Comparison of ENCODE assay signal across 23 mouse cellular contexts in the genomic region with DNA sequence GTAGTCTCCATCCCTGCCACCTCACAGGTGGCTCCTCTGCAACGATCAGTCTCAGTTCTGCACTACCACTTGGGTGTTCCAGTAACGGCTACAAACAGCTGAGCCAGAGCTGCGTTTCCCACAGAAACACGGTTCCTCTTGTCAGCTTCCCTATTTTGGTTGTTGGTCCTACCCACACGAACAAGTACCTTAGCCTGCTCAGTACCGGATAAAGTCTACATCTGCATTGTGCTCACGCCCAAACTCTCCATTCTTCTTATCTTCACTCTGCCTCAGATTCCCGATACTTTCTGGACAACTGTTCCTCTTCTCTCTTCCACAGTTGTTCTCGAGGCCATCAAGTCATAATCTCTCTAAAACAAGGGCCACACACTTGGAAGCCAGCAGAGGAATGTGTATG. TPM values are rescaled to one million over a fixed set of nuclear protein-coding genes. Genes with fewer than 3 reads are reported as not detected.
A peak's percentile ranks its signal among the peaks of the same experiment; 100 is the strongest.
DNase-seq lines count a peak whose midpoint lies in the region; ATAC-seq and TF ChIP-seq lines count a peak whose summit lies in the region.
"Had no signal": no experiment of that assay in that cellular context is flagged by ENCODE, and none has a peak within 500 bp of the region (broad histone marks: within the 10 kb centered on the region; RNA-seq: fewer than 3 reads in every experiment).

No protein-coding gene starts in this region.

- peak; percentile 6 for DNase-seq in liver, embryonic 13.5 days
- no peak for DNase-seq in liver
- peak; percentile 45 to 54 for DNase-seq in B cell, adult 2 months
- DNase-seq in left cerebral cortex, postnatal 14 days (ENCODE audit: low spot score in 2 of 2): no peak
- DNase-seq in neural tube, embryonic 10.5 days (ENCODE audit: extremely low spot score, low spot score): no peak
- DNase-seq: cerebellum, adult 18-20 months; forebrain, postnatal 0 days; gastrocnemius, adult 2 months; kidney, adult 11 months; kidney, postnatal 10 days; right cerebral cortex, postnatal 14 days had no signal

- H3K4me3 ChIP-seq in liver, embryonic 13.5 days (replicated peaks): no peak overlapping the region
- no peak overlapping the region for H3K4me3 ChIP-seq in bone marrow, adult 2 months (replicated peaks; ENCODE audit: control insufficient read depth, low read depth, low read length)
- H3K4me3 ChIP-seq: gastrocnemius, adult 2 months; hindbrain, embryonic 15.5 days; left cerebral cortex, adult 2 months; neural tube, embryonic 12.5 days had no signal

- H3K27me3 ChIP-seq in liver, embryonic 13.5 days: 0 out of 2 replicates have a peak, but pooled peaks cover 5% of the 10 kb centered on the region
- H3K27me3 ChIP-seq: neural tube, embryonic 12.5 days had no signal

- H3K27ac ChIP-seq in liver, embryonic 13.5 days: no peak overlapping the region
- peak overlapping the region; percentile 22; the same call in 1 of the 2 replicates for H3K27ac ChIP-seq in bone marrow, adult 2 months (ENCODE audit: control insufficient read depth, insufficient read depth, low read depth, low read length, poor library complexity)
- H3K27ac ChIP-seq: embryonic facial prominence, embryonic 13.5 days; gastrocnemius, adult 2 months; hindbrain, embryonic 15.5 days; left cerebral cortex, adult 2 months; limb, embryonic 13.5 days; neural tube, embryonic 12.5 days had no signal

- 0 out of 2 replicates have a peak overlapping the region, but pooled peaks have one; percentile 90 for H3K4me2 ChIP-seq in liver, embryonic 13.5 days

- ATAC-seq in liver, embryonic 13.5 days (ENCODE audit: low read depth): no peak
- ATAC-seq in megakaryocyte progenitor cell, adult 5-6 weeks (replicated peaks; ENCODE audit: poor library complexity): peak; percentile 50
- ATAC-seq: forebrain, postnatal 0 days; midbrain, embryonic 16.5 days had no signal

- TF ChIP-seq POLR2A in bone marrow, adult 2 months (IDR thresholded peaks at IDR 0.05; ENCODE audit: borderline replicate concordance, control insufficient read depth, low read depth, low read length): no peak

- H3K4me1 ChIP-seq in liver, embryonic 13.5 days (replicated peaks): peaks cover 24% of the 10 kb centered on the region
- peaks cover 2% of the 10 kb centered on the region; the same call in 1 of the 2 replicates for H3K4me1 ChIP-seq in bone marrow, adult 2 months (ENCODE audit: control insufficient read depth, insufficient read depth, low read length)

- WGBS in liver, embryonic 13.5 days (ENCODE audit: insufficient replicate concordance): 42% methylated on average over 9 of the region's 9 CpGs
- 7% methylated on average over 9 of the region's 9 CpGs for WGBS in bone marrow, adult 2 months

- peaks cover 44% of the 10 kb centered on the region for H3K36me3 ChIP-seq in liver, embryonic 13.5 days

- no peak for TF ChIP-seq CTCF in bone marrow, adult 2 months (IDR thresholded peaks at IDR 0.05; ENCODE audit: control insufficient read depth, insufficient read depth, low read length)

- H3K9me3 ChIP-seq in liver, embryonic 13.5 days (replicated peaks): no peaks in the 10 kb centered on the region
- H3K9me3 ChIP-seq: embryonic facial prominence, embryonic 13.5 days; hindbrain, embryonic 15.5 days; limb, embryonic 13.5 days; neural tube, embryonic 12.5 days had no signal

- no peak overlapping the region for H3K9ac ChIP-seq in liver, embryonic 13.5 days
- H3K9ac ChIP-seq: embryonic facial prominence, embryonic 13.5 days; forebrain, postnatal 0 days; hindbrain, embryonic 15.5 days; limb, embryonic 13.5 days; neural tube, embryonic 12.5 days had no signal

- intact Hi-C loops in left cerebral cortex, postnatal 14 days (cut with DNase I): no loop called here

RNA-seq across cellular contexts. Expression of a gene that starts 1.9 kb away (rescaled TPM):
- polyA plus RNA-seq in liver, embryonic 13.5 days (2015; fragmentation: Nextera tagmentation; extraction: Ambion mirVana): 48.1 and 54.8 TPM in 2 replicates
- polyA plus RNA-seq in bone marrow, adult 2 months (2011; ENCODE audit: insufficient read depth, insufficient read length, low replicate concordance, missing spikeins): 40.9 and 78.0 TPM in 2 replicates
- total RNA-seq in megakaryocyte progenitor cell, adult 5-6 weeks (2015): 131 and 140 TPM in 2 replicates
- total RNA-seq in megakaryocyte progenitor cell, adult 5-6 weeks (2017): 79.0 and 96.2 TPM in 2 replicates
- total RNA-seq in left cerebral cortex, postnatal 14 days (2021): 10 to 100 TPM; 71.4 to 73.9 TPM

RNA-seq across cellular contexts. Expression of a gene that starts 8.7 kb away (rescaled TPM):
- 20.3 and 24.2 TPM in 2 replicates for polyA plus RNA-seq in liver, embryonic 13.5 days (2015; fragmentation: Nextera tagmentation; extraction: Ambion mirVana)
- 8.3 and 22.6 TPM in 2 replicates for polyA plus RNA-seq in bone marrow, adult 2 months (2011; ENCODE audit: insufficient read depth, insufficient read length, low replicate concordance, missing spikeins)
- total RNA-seq in megakaryocyte progenitor cell, adult 5-6 weeks (2015): 40.2 and 48.9 TPM in 2 replicates
- total RNA-seq in megakaryocyte progenitor cell, adult 5-6 weeks (2017): 33.9 and 38.4 TPM in 2 replicates
- total RNA-seq in left cerebral cortex, postnatal 14 days (2021): 10 to 100 TPM; 16.6 to 19.4 TPM

RNA-seq across cellular contexts. Expression of a gene that starts 37.1 kb away (rescaled TPM):
- 21.2 and 24.7 TPM in 2 replicates for polyA plus RNA-seq in liver, embryonic 13.5 days (2015; fragmentation: Nextera tagmentation; extraction: Ambion mirVana)
- 21.4 and 31.3 TPM in 2 replicates for polyA plus RNA-seq in bone marrow, adult 2 months (2011; ENCODE audit: insufficient read depth, insufficient read length, low replicate concordance, missing spikeins)
- total RNA-seq in megakaryocyte progenitor cell, adult 5-6 weeks (2015): 41.4 and 44.0 TPM in 2 replicates
- total RNA-seq in megakaryocyte progenitor cell, adult 5-6 weeks (2017): 52.6 and 74.3 TPM in 2 replicates
- total RNA-seq in left cerebral cortex, postnatal 14 days (2021): 10 to 100 TPM; 40.9 to 54.5 TPM

RNA-seq across cellular contexts. Expression of a gene that starts 47.9 kb away (rescaled TPM):
- not detected in 2 replicates for polyA plus RNA-seq in liver, embryonic 13.5 days (2015; fragmentation: Nextera tagmentation; extraction: Ambion mirVana)
- not detected in 2 replicates for polyA plus RNA-seq in bone marrow, adult 2 months (2011; ENCODE audit: insufficient read depth, insufficient read length, low replicate concordance, missing spikeins)
- total RNA-seq in megakaryocyte progenitor cell, adult 5-6 weeks (2015): not detected in 2 replicates
- total RNA-seq in megakaryocyte progenitor cell, adult 5-6 weeks (2017): not detected in 2 replicates
- under 1 TPM in 1 of 2 experiments, not detected in 1; 0.11 TPM for total RNA-seq in left cerebral cortex, postnatal 14 days (2021)
- total RNA-seq: adrenal gland, adult 18-20 months; gastrocnemius, adult 2 months; heart, adult 18-20 months had no signal
- polyA plus RNA-seq: embryonic facial prominence, embryonic 13.5 days; heart, postnatal 0 days; limb, embryonic 13.5 days; urinary bladder, adult 2 months had no signal

RNA-seq across cellular contexts. Expression of a gene that starts 58.7 kb away (rescaled TPM):
- polyA plus RNA-seq in liver, embryonic 13.5 days (2015; fragmentation: Nextera tagmentation; extraction: Ambion mirVana): not detected in 2 replicates
- 0.45 TPM in 1 of 2 replicates, not detected in the other for polyA plus RNA-seq in bone marrow, adult 2 months (2011; ENCODE audit: insufficient read depth, insufficient read length, low replicate concordance, missing spikeins)
- not detected in 2 replicates for total RNA-seq in megakaryocyte progenitor cell, adult 5-6 weeks (2015)
- not detected in 2 replicates for total RNA-seq in megakaryocyte progenitor cell, adult 5-6 weeks (2017)
- total RNA-seq in left cerebral cortex, postnatal 14 days (2021): 1 to 10 TPM; 1.5 to 1.6 TPM
- total RNA-seq: gastrocnemius, adult 2 months; heart, adult 18-20 months had no signal
- polyA plus RNA-seq: limb, embryonic 13.5 days had no signal

Comparison
In these comparisons a context has a peak if more than half of its experiments do, and no peak if none do; other contexts are left out.
1. DNase-seq: peak in liver, embryonic 13.5 days (single experiment) and B cell, adult 2 months (2 of 2); none in liver (single experiment), left cerebral cortex, postnatal 14 days (0 of 2) and neural tube, embryonic 10.5 days (single experiment).